Mouse (Mus musculus): ENCODE data around the gene Krr1. TPM values are rescaled to one million over a fixed set of nuclear protein-coding genes. Genes with fewer than 3 reads are reported as not detected.

The Krr1 gene
- polyA plus RNA-seq, 1 experiment = not detected

DNA sequence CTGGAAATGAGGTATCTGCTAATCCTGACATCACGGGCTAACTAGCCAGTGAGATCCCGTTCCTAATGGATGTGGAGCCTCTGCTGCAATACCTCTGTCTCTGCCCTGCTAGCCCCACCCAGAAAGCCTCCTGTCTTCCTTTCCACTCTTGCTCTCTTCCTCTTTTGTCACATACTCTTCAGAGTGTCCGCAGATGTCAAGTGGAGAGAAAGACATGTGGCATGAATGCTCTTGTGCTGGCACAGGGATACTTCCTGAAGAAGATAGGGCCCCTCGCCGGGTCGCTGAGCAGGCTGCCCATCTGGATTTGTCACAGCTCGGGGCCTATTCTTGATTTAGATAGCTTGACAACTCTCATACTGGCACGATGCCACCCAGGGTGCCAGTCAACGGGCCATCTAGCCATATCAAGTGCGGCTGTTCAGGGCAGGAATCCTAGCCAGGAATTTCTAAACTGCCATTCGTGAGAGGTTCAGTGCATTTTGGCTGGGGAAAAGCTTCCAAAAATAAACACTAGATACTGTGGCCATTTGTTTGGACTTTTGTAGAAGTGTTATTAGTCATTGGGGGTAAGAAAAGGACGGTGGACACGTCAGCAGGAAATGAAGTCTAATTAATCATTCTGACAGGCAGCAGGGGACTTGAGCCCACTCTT is 35.8 kb upstream of the Krr1 start:
- H3K27ac ChIP-seq (ENCODE audit: insufficient read depth, low read depth, low read length) = no peak overlapping the region
- H3K4me1 ChIP-seq (ENCODE audit: control insufficient read depth, insufficient read depth, low read length) = no peaks in the 10 kb centered on the region; the same call in 1 of the 2 replicates
- no peak for TF ChIP-seq CTCF (IDR thresholded peaks at IDR 0.05; ENCODE audit: insufficient read depth, low read depth, low read length)
- no peak for TF ChIP-seq POLR2A (IDR thresholded peaks at IDR 0.05; ENCODE audit: insufficient read depth, low read depth, low read length)
- no peak overlapping the region for H3K4me3 ChIP-seq (ENCODE audit: insufficient read depth, low read depth, low read length)
- WGBS = 57% methylated on average over 13 of the region's 13 CpGs

DNA sequence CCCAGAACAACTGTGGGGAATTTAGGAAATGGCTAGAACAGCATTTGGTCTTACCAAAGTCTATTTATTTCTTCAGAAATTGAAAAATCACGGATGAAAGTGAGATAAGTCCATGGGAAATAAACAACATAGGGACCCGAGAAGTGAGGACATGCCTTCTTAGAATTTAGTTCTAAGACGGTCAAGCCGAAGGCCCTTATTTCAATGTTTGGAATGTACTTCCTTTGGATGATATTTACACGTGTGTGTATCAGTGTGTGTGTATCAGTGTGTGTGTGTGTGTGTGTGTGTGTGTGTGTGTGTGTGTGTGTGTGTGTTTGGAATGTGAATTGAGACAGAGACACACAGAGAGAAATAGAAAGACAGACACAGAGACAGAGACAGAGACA is 35.3 kb upstream of the Krr1 start:
- TF ChIP-seq POLR2A (IDR thresholded peaks at IDR 0.05; ENCODE audit: insufficient read depth, low read depth, low read length) = no peak
- no peak for TF ChIP-seq CTCF (IDR thresholded peaks at IDR 0.05; ENCODE audit: insufficient read depth, low read depth, low read length)
- H3K27ac ChIP-seq (ENCODE audit: insufficient read depth, low read depth, low read length) = no peak overlapping the region
- 84% methylated on average over 5 of the region's 5 CpGs for WGBS
- H3K4me1 ChIP-seq (ENCODE audit: control insufficient read depth, insufficient read depth, low read length) = no peaks in the 10 kb centered on the region; the same call in 1 of the 2 replicates
- no peak overlapping the region for H3K4me3 ChIP-seq (ENCODE audit: insufficient read depth, low read depth, low read length)

DNA sequence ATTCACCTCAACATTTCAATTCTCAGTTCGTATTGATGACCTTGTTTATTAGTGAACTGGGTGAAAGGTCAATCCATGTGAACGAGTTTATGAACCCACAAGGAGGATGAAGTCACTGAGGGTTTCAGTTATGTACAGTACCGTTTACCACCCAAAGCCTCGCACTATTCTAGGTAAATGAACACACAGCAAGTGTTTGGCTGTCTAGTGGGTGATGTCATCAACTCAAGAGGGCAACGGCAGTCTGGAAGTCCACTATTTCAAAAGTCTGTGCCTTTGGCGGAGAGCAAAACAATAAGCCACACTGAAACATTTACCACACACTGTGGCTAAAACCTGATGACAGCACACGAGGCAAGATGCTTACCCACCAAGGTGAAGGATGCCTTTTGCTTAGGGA is 29.4 kb upstream of the Krr1 start:
- Histone ChIP-seq H3K4me3 (ENCODE audit: insufficient read depth, low read depth, low read length) (no peak overlapping the region), H3K27ac (ENCODE audit: insufficient read depth, low read depth, low read length) (no peak overlapping the region), H3K4me1 (ENCODE audit: control insufficient read depth, insufficient read depth, low read length) (no peaks in the 10 kb centered on the region)
- 85% methylated on average over 7 of the region's 7 CpGs for WGBS
- TF ChIP-seq POLR2A (IDR thresholded peaks at IDR 0.05; ENCODE audit: insufficient read depth, low read depth, low read length) (no peak), CTCF (IDR thresholded peaks at IDR 0.05; ENCODE audit: insufficient read depth, low read depth, low read length) (no peak)

- 68% methylated on average over 3 of the region's 3 CpGs for WGBS
- Histone ChIP-seq H3K27ac (ENCODE audit: insufficient read depth, low read depth, low read length) (no peak overlapping the region), H3K4me3 (ENCODE audit: insufficient read depth, low read depth, low read length) (no peak overlapping the region), H3K4me1 (ENCODE audit: control insufficient read depth, insufficient read depth, low read length) (no peaks in the 10 kb centered on the region)
- TF ChIP-seq POLR2A (IDR thresholded peaks at IDR 0.05; ENCODE audit: insufficient read depth, low read depth, low read length) (no peak), CTCF (IDR thresholded peaks at IDR 0.05; ENCODE audit: insufficient read depth, low read depth, low read length) (no peak)
These were observed 26.9 kb upstream of the Krr1 start for GRCm38 (mm10) chr10:111945563-111945962.

GRCm38 (mm10) chr10:111948041-111948440 is 24.4 kb upstream of the Krr1 start:
- WGBS = 90% methylated on average over 1 of the region's 1 CpGs
- TF ChIP-seq POLR2A (IDR thresholded peaks at IDR 0.05; ENCODE audit: insufficient read depth, low read depth, low read length) (no peak), CTCF (IDR thresholded peaks at IDR 0.05; ENCODE audit: insufficient read depth, low read depth, low read length) (no peak)
- no peak overlapping the region for H3K27ac ChIP-seq (ENCODE audit: insufficient read depth, low read depth, low read length)
- H3K4me1 ChIP-seq (ENCODE audit: control insufficient read depth, insufficient read depth, low read length) = no peaks in the 10 kb centered on the region
- no peak overlapping the region for H3K4me3 ChIP-seq (ENCODE audit: insufficient read depth, low read depth, low read length)

DNA sequence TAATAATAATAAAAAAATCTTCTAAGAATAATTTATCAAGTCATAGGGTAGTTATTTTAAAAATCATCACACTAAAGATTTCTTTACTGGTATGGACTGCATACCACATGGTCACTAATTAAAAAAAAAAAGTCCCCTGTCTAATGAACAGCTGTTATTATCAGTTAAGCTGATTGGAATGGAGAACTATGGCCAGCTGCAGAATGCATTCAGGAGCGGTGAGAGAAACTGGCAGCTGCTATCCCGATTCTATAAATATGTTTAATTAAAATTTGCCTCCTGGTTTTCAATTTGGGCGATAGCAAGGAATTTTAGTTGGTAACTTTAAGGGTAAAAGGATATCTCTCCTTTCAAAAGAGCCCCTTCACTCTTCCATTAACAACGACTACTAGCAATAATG is 23.5 kb upstream of the Krr1 start:
- WGBS = 37% methylated on average over 4 of the region's 4 CpGs
- H3K27ac ChIP-seq (ENCODE audit: insufficient read depth, low read depth, low read length) = no peak overlapping the region
- H3K4me1 ChIP-seq (ENCODE audit: control insufficient read depth, insufficient read depth, low read length) = no peaks in the 10 kb centered on the region
- no peak overlapping the region for H3K4me3 ChIP-seq (ENCODE audit: insufficient read depth, low read depth, low read length)
- TF ChIP-seq POLR2A (IDR thresholded peaks at IDR 0.05; ENCODE audit: insufficient read depth, low read depth, low read length) (no peak), CTCF (IDR thresholded peaks at IDR 0.05; ENCODE audit: insufficient read depth, low read depth, low read length) (no peak)

- 88% methylated on average over 2 of the region's 2 CpGs for WGBS
- TF ChIP-seq POLR2A (IDR thresholded peaks at IDR 0.05; ENCODE audit: insufficient read depth, low read depth, low read length) (no peak), CTCF (IDR thresholded peaks at IDR 0.05; ENCODE audit: insufficient read depth, low read depth, low read length) (no peak)
- H3K4me1 ChIP-seq (ENCODE audit: control insufficient read depth, insufficient read depth, low read length) = no peaks in the 10 kb centered on the region
- H3K27ac ChIP-seq (ENCODE audit: insufficient read depth, low read depth, low read length) = no peak overlapping the region
- H3K4me3 ChIP-seq (ENCODE audit: insufficient read depth, low read depth, low read length) = no peak overlapping the region
These were observed 16.6 kb upstream of the Krr1 start for GRCm38 (mm10) chr10:111955836-111956235.

DNA sequence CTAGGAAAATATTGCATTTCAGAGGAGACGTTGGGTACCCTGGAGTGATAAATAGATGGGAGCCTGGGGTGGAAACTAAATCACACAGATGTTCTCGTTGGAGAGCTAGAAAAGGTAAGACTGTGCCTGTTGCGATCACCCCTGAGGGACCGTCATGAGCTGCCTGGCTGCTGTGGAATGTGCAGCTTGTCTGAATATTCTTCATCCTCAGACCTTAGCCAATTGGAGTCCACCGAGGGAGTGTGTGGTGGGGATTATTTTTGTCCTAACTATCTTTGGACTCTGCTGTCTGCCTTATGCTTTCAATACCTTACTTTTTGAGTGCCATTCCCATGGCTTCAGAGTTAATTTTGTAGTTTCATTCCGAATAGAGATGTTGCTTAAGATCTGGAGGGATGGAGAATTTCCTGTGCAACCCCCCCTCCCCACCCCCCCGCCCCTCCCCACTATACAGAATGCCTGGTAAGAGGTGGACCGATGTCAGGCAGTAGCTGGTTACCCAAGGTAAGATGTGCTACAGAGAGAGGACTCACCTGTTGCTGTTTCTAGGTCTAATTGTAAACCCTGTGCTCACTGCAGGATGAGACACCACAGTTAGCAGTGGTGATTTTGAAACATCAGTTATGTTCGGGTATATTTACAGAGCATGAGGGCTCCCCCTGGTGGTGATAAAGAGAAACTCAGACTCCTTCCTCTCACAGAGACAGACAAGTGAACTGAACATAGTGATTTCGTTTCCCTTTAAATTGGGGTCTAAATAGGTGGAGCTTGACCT is 15.0 kb upstream of the Krr1 start:
- H3K4me1 ChIP-seq (ENCODE audit: control insufficient read depth, insufficient read depth, low read length) = no peaks in the 10 kb centered on the region
- H3K4me3 ChIP-seq (ENCODE audit: insufficient read depth, low read depth, low read length) = no peak overlapping the region
- WGBS = 52% methylated on average over 10 of the region's 10 CpGs
- no peak for TF ChIP-seq CTCF (IDR thresholded peaks at IDR 0.05; ENCODE audit: insufficient read depth, low read depth, low read length)
- no peak for TF ChIP-seq POLR2A (IDR thresholded peaks at IDR 0.05; ENCODE audit: insufficient read depth, low read depth, low read length)
- no peak overlapping the region for H3K27ac ChIP-seq (ENCODE audit: insufficient read depth, low read depth, low read length)

GRCm38 (mm10) chr10:111958046-111958421 is 14.4 kb upstream of the Krr1 start:
- Histone ChIP-seq H3K27ac (ENCODE audit: insufficient read depth, low read depth, low read length) (no peak overlapping the region), H3K4me3 (ENCODE audit: insufficient read depth, low read depth, low read length) (no peak overlapping the region), H3K4me1 (ENCODE audit: control insufficient read depth, insufficient read depth, low read length) (no peaks in the 10 kb centered on the region)
- TF ChIP-seq CTCF (IDR thresholded peaks at IDR 0.05; ENCODE audit: insufficient read depth, low read depth, low read length) (no peak), POLR2A (IDR thresholded peaks at IDR 0.05; ENCODE audit: insufficient read depth, low read depth, low read length) (no peak)
- 44% methylated on average over 4 of the region's 4 CpGs for whole genome bisulfite sequencing
